Comparison of ENCODE assay signal across 28 mouse cellular contexts in the genomic region with DNA sequence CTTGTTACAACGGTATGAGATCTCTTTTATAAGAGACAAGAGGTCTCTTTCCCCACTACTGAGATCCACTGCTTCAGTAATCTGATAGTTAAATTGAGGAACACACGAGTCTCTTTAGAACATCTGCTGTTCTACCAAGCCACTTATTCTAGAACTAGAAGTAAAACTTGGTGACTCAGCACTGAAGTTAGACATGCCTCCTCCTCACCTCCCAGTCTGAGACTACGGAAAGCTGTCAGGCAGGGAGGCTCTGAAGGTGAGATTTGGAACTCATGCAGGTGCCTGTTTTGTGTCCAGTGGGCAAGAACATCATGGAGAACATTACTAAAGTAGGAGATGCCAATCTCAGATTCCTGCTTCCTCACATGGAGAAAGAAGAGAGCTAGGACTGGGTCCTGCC.
DNase-seq lines count a peak whose midpoint lies in the region; ATAC-seq and TF ChIP-seq lines count a peak whose summit lies in the region.
"Had no signal": no experiment of that assay in that cellular context is flagged by ENCODE, and none has a peak within 500 bp of the region (broad histone marks: within the 10 kb centered on the region; RNA-seq: fewer than 3 reads in every experiment).

No protein-coding gene starts in this region.

- peak; percentile 88 for ATAC-seq in frontal cortex, adult (ENCODE audit: low TSS enrichment)
- ATAC-seq in stomach, postnatal 0 days (ENCODE audit: low FRiP score, low TSS enrichment) = no peak

- H3K4me3 ChIP-seq in stomach, postnatal 0 days (ENCODE audit: low read depth, low read length) = no peak overlapping the region
- H3K4me3 ChIP-seq: erythroblast, embryonic 14.5 days; forebrain, embryonic 12.5 days; heart, adult 2 months; heart, embryonic 12.5 days; hindbrain, embryonic 13.5 days; layer of hippocampus, adult 2 months; limb, embryonic 13.5 days; lung, embryonic 15.5 days; midbrain, embryonic 10.5 days; myocyte; neural tube, embryonic 12.5 days had no signal

- TF ChIP-seq EP300 in stomach, postnatal 0 days (optimal IDR thresholded peaks at IDR 0.05) = no peak

- no peaks in the 10 kb centered on the region for H3K9me3 ChIP-seq in stomach, postnatal 0 days (ENCODE audit: control insufficient read depth, low read length)
- H3K9me3 ChIP-seq: forebrain, embryonic 12.5 days; heart, embryonic 12.5 days; hindbrain, embryonic 13.5 days; limb, embryonic 13.5 days; lung, embryonic 15.5 days; midbrain, embryonic 10.5 days; neural tube, embryonic 12.5 days had no signal

- DNase-seq in frontal cortex, postnatal 14 days (ENCODE audit: low spot score in 2 of 2) = no peak
- peak; percentile 17 to 21 for DNase-seq in left cerebral cortex, adult 18-20 months (ENCODE audit: low spot score in 2 of 2)
- no peak for DNase-seq in left cerebral cortex, adult 11 months (ENCODE audit: low spot score)
- DNase-seq in right cerebral cortex, adult 2 months (ENCODE audit: low spot score in 2 of 2) = peak; percentile 18 to 24
- no peak for DNase-seq in right cerebral cortex, postnatal 14 days
- DNase-seq in stomach, postnatal 0 days (ENCODE audit: low spot score) = no peak
- no peak for DNase-seq in ovary, postnatal 36 days (ENCODE audit: low spot score)
- DNase-seq: adrenal gland, postnatal 14 days; cerebellum, postnatal 14 days; heart, adult 2 months; heart, postnatal 4 days; kidney, adult 11 months; kidney, postnatal 36 days; thymus, adult 18-20 months; thymus, postnatal 25 days had no signal

- 77% methylated on average over 3 of the region's 3 CpGs for WGBS in stomach, postnatal 0 days

- no peak for TF ChIP-seq CTCF in stomach, postnatal 0 days (IDR thresholded peaks at IDR 0.05; ENCODE audit: low read depth)

- 0 out of 2 replicates have a peak overlapping the region, but pooled peaks have one; percentile 35 for H3K27ac ChIP-seq in stomach, postnatal 0 days (replicated peaks)
- H3K27ac ChIP-seq: forebrain, embryonic 12.5 days; heart, adult 2 months; hindbrain, embryonic 13.5 days; layer of hippocampus, adult 2 months; limb, embryonic 13.5 days; lung, embryonic 15.5 days; midbrain, embryonic 10.5 days; neural tube, embryonic 12.5 days had no signal

- no peaks in the 10 kb centered on the region for H3K4me1 ChIP-seq in stomach, postnatal 0 days (replicated peaks; ENCODE audit: control insufficient read depth, insufficient read depth)
- H3K4me1 ChIP-seq: forebrain, embryonic 12.5 days; hindbrain, embryonic 13.5 days; lung, embryonic 15.5 days; neural tube, embryonic 12.5 days had no signal

- H3K4me2 ChIP-seq in stomach, postnatal 0 days (replicated peaks; ENCODE audit: low read depth) = no peak overlapping the region
- H3K4me2 ChIP-seq: forebrain, embryonic 12.5 days; heart, embryonic 12.5 days; hindbrain, embryonic 13.5 days; limb, embryonic 13.5 days; liver, embryonic 11.5 days; lung, embryonic 15.5 days; neural tube, embryonic 12.5 days had no signal

- H3K9ac ChIP-seq in stomach, postnatal 0 days (ENCODE audit: low read length) = no peak overlapping the region
- H3K9ac ChIP-seq: forebrain, embryonic 12.5 days; heart, embryonic 12.5 days; hindbrain, embryonic 13.5 days; limb, embryonic 13.5 days; lung, embryonic 15.5 days; neural tube, embryonic 12.5 days had no signal

- no peaks in the 10 kb centered on the region for H3K36me3 ChIP-seq in stomach, postnatal 0 days (ENCODE audit: control insufficient read depth, insufficient read depth, low read length)
- H3K36me3 ChIP-seq: forebrain, embryonic 12.5 days; G1E; heart, embryonic 12.5 days; hindbrain, embryonic 13.5 days; limb, embryonic 13.5 days; lung, embryonic 15.5 days; midbrain, embryonic 10.5 days; neural tube, embryonic 12.5 days had no signal

- no peaks in the 10 kb centered on the region for H3K27me3 ChIP-seq in stomach, postnatal 0 days (ENCODE audit: control insufficient read depth, insufficient read depth, low read length)
- H3K27me3 ChIP-seq: forebrain, embryonic 12.5 days; heart, embryonic 12.5 days; hindbrain, embryonic 13.5 days; lung, embryonic 15.5 days; neural tube, embryonic 12.5 days had no signal

Comparison
In these comparisons a context has a peak if more than half of its experiments do, and no peak if none do; other contexts are left out.
1. DNase-seq: peak in left cerebral cortex, adult 18-20 months (2 of 2) and right cerebral cortex, adult 2 months (2 of 2); none in frontal cortex, postnatal 14 days (0 of 2), left cerebral cortex, adult 11 months (single experiment), right cerebral cortex, postnatal 14 days (single experiment), stomach, postnatal 0 days (single experiment) and ovary, postnatal 36 days (single experiment).